Mouse (Mus musculus) kidney, adult 2 months (tissue): ENCODE results near the gene B3galnt2. TPM values are rescaled to one million over a fixed set of nuclear protein-coding genes. Genes with fewer than 3 reads are reported as not detected.

Experiments
- DNase-seq: peaks from one replicate; pipeline ENCODE4 v3.0.0; 2021
- H3K27ac ChIP-seq: fragments of 200-500 bp; 2 replicates; pipeline ENCODE4 v1.5.1; 2012; ENCODE audit warnings: low read depth, low read length, control low read depth, inconsistent platforms; ENCODE audit not compliant: insufficient read depth
- H3K27me3 ChIP-seq: fragments of 200-500 bp; replicated peaks from 2 replicates; pipeline ENCODE4 v1.6.1; 2012; ENCODE audit warnings: mild to moderate bottlenecking, moderate library complexity, low read length, inconsistent platforms; ENCODE audit not compliant: control insufficient read depth, insufficient read depth
- H3K36me3 ChIP-seq: fragments of 200-500 bp; 2 replicates; pipeline ENCODE4 v1.6.1; 2012; ENCODE audit warnings: mild to moderate bottlenecking, moderate library complexity, low read length, inconsistent platforms; ENCODE audit not compliant: control insufficient read depth, insufficient read depth
- H3K4me1 ChIP-seq: fragments of 200-500 bp; 2 replicates; pipeline ENCODE4 v1.6.1; 2011; ENCODE audit warnings: low read length; ENCODE audit not compliant: control insufficient read depth, insufficient read depth
- H3K4me3 ChIP-seq: fragments of 200-500 bp; 2 replicates; pipeline ENCODE4 v1.5.1; 2011; ENCODE audit warnings: mild to moderate bottlenecking, low read depth, low read length, control low read depth; ENCODE audit not compliant: insufficient read depth
- CTCF ChIP-seq: fragments of 200-500 bp; conservative IDR thresholded peaks from 2 replicates; pipeline ENCODE4 v1.5.1; 2011; ENCODE audit warnings: low read depth, mild to moderate bottlenecking, control low read depth, low read length, moderate library complexity, mixed read lengths; ENCODE audit not compliant: insufficient read depth, insufficient read length
- POLR2A ChIP-seq: fragments of 200-500 bp; IDR thresholded peaks from one replicate; pipeline ENCODE4 v1.6.1; 2011; ENCODE audit warnings: low read depth, low read length, control low read depth
- WGBS: fragments of 180-500 bp; shearing (Covaris S2); methylation state at CpG from one replicate; pipeline ENCODE4 v1.1.7; 2018; 5-methylcytosine and 5-hydroxymethylcytosine counted together
- polyA plus RNA-seq: library from polyadenylated mRNA; depleted of rRNA; stranded (reverse); fragments of >200 nt; gene quantifications from 2 replicates; pipeline ENCODE4 v1.2.3, GENCODE M21; 2012; rRNA removed

The B3galnt2 gene
- polyA plus RNA-seq, 1 experiment = 17.4 TPM

DNA sequence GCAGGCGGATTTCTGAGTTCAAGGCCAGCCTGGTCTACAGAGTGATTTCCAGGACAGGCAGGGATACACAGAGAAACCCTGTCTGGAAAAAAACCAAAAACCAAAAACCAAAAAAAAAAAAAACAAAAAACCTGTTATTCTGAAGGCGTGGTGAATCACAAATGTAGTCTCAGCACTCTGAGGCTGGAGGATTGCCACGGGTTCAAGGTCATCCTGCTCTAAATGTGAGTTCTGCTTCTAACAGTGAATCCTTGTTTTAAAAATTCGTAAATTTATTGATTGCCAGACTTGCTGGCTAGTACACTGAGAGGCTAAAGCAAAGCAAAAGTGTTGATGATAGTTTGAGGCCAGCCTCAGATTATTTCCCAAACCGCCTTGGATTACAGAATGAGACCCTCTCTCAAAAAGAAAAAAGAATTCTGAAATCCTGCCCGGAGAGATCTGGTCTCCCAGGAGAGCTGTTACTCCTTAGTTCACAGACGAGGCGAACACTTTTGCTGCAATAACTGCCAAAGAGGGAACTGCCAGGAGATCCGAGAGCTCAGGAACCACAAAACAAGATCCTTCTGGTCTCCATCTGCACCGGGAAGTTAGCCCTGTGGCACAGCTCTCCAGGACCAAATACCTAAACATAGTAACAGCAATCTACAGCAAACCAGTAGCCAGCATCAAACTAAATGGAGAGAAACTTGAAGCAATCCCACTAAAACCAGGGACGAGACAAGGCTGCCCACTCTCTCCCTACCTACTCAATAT, 81.8 kb downstream of the B3galnt2 start:
- peaks cover 6% of the 10 kb centered on the region; the same call in 1 of the 2 replicates for H3K4me1 ChIP-seq
- H3K27ac ChIP-seq = no peak overlapping the region
- no peak for TF ChIP-seq POLR2A
- TF ChIP-seq CTCF = no peak
- WGBS = 82% methylated on average over 11 of the region's 11 CpGs
- no peaks in the 10 kb centered on the region for H3K36me3 ChIP-seq
- no peak for DNase-seq
- no peak overlapping the region for H3K4me3 ChIP-seq
- H3K27me3 ChIP-seq = no peaks in the 10 kb centered on the region

DNA sequence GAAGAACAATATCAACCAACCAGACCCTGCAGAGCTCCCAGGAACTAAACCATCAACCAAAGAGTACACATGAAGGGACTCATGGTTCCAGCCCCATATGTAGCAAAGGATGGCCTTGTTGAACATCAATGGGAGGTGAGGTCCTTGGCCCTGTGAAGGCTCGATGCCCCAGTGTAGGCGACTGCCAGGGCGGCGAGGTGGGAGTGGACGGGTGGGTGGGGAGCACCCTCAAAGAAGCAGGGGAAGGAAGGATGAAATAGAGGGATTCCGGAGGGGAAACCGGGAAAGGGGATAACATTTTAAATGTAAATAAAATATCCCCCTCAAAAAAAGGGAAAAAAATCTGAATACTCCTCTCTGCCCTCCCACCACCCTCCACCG, 84.6 kb downstream of the B3galnt2 start:
- no peaks in the 10 kb centered on the region for H3K27me3 ChIP-seq
- TF ChIP-seq POLR2A (no peak), CTCF (no peak)
- H3K4me1 ChIP-seq = peaks cover 4% of the 10 kb centered on the region; the same call in 1 of the 2 replicates
- H3K27ac ChIP-seq = no peak overlapping the region; the same call in 1 of the 2 replicates
- WGBS = under 1% methylated on average over 8 of the region's 8 CpGs
- H3K36me3 ChIP-seq = no peaks in the 10 kb centered on the region
- DNase-seq = no peak
- H3K4me3 ChIP-seq = peak overlapping the region; percentile 81

DNA sequence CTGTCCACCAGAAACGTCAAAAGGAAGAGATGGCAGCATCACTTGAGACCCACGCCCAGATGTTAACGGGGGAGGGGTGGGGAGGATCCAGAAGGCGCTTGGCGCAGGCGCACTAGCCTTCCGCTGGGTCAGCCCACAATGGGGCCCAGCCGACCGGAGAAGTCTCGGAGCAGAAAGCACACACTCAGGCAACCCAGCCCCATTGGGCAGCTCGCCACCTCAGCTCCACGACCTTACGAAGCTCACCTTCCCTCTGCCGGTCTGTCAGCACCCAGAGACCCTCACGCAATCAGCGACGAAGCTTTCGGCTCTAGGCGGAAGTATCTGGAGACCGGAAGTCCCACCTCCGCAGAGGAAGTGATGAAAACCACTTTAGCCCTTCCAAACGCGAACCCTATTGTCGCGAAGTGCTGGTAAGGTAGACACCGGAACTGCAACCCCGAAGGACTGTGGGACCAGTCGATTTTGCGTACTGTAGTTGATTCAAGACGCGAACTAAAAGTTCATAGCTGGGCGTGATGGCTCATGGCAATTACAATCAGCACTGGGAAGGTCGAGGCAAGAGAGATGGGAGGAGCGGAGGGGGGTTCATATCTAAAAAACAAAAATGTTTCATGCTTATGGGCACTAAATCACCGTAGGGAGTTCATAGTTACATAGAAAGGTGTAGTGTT, 85.2 kb downstream of the B3galnt2 start, which contains the start of gene Tbce:
TSS of gene Tbce (minus strand) at position 347 of the 674 bp plus-strand sequence.
- peak; percentile 95 for DNase-seq
- Histone ChIP-seq H3K27me3 (no peaks in the 10 kb centered on the region), H3K4me1 (peaks cover 4% of the 10 kb centered on the region; the same call in 1 of the 2 replicates), H3K36me3 (no peaks in the 10 kb centered on the region), H3K4me3 (peak within 1 kb of the TSS; percentile 81), H3K27ac (peak within 1 kb of the TSS; percentile 92)
- under 1% methylated on average over 35 of the region's 35 CpGs for WGBS
- TF ChIP-seq POLR2A (no peak), CTCF (peak; percentile 24; the same call in 1 of the 2 replicates)

DNA sequence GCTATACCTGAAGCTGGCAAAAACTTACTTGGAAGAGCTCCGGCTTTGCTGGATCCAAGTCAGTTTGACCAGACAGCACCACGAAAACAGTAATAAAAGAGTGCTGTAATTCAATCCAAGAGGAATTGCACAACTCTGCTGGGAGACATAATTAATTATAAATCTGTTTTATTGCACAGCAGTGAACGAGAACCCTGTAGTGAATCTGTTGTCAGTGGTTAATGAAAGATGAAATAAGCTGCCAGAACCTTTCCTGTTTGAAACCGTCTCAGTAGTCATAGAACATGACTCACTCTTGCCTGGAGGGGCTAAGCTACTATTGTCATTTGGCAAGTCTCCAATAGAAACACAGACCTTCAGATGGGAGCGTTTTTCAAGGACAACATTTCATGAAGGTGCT, 85.9 kb downstream of the B3galnt2 start:
- no peak for TF ChIP-seq POLR2A
- no peak for TF ChIP-seq CTCF
- Histone ChIP-seq H3K27ac (0 out of 2 replicates have a peak overlapping the region, but pooled peaks have one; percentile 2), H3K4me3 (no peak overlapping the region), H3K36me3 (no peaks in the 10 kb centered on the region), H3K4me1 (peaks cover 4% of the 10 kb centered on the region; the same call in 1 of the 2 replicates), H3K27me3 (no peaks in the 10 kb centered on the region)
- WGBS = 3% methylated on average over 5 of the region's 5 CpGs
- peak; percentile 56 for DNase-seq

DNA sequence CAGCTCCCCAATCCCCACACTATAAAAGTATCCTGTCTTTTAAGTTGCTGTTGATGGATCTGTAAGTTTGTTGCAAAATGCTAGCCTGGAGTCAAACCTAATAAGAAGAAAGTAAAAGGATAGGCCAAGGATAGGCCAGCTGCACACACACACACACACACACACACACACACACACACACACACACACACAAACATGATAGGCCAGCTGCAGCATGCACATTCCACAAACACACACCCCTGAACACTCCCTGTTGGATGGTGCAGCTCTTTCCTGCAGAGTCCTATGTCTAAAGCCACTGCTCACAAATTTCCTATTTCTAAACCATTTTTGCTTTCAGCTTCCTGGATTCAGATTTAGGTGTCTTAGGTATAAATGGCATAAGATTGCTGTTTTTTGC, 89.6 kb downstream of the B3galnt2 start:
- Histone ChIP-seq H3K4me3 (no peak overlapping the region), H3K36me3 (peaks cover 2% of the 10 kb centered on the region; the same call in 1 of the 2 replicates)

DNA sequence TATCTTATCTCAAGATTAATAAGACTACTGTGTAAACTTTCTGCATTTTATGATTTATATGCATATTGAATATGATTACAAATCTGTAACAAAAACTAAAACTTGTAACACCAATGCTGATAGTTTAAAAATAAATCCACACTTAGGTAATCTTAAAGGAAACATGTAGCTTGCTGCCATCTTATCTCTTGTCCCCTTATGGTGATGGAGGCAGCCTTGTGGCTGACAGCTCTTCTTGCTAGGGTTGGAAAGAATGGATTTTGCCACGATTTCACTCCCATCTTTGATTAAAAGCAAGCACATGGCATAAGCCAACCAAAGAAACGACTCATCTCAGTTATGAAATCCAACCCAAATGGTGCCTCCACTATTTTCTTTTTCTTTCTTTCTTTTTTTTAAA, 90.3 kb downstream of the B3galnt2 start:
- TF ChIP-seq CTCF (no peak), POLR2A (no peak)
- H3K27ac ChIP-seq = no peak overlapping the region
- peaks cover 2% of the 10 kb centered on the region; the same call in 1 of the 2 replicates for H3K36me3 ChIP-seq
- 87% methylated on average over 2 of the region's 2 CpGs for WGBS
- H3K27me3 ChIP-seq = no peaks in the 10 kb centered on the region
- DNase-seq = no peak
- no peaks in the 10 kb centered on the region; the same call in 1 of the 2 replicates for H3K4me1 ChIP-seq
- H3K4me3 ChIP-seq = no peak overlapping the region

More for the DNA sequence above, 89.6 kb downstream of the B3galnt2 start:
- no peak for TF ChIP-seq POLR2A
- TF ChIP-seq CTCF = no peak
- DNase-seq = no peak
- Histone ChIP-seq H3K27ac (no peak overlapping the region), H3K4me1 (peaks cover under 1% of the 10 kb centered on the region; the same call in 1 of the 2 replicates), H3K27me3 (no peaks in the 10 kb centered on the region)

Other genes starting within 250 kb of the B3galnt2 start
- gene Gng4, start 170.4 kb upstream of the B3galnt2 start, polyA plus RNA-seq = 1.4 and 4.5 TPM in 2 replicates
- 15.1 and 15.3 TPM in 2 replicates for gene Tbce, start 85.2 kb downstream of the B3galnt2 start, polyA plus RNA-seq
- gene Arid4b, start 108.8 kb downstream of the B3galnt2 start, polyA plus RNA-seq = 3.9 and 4.0 TPM in 2 replicates
- gene Ggps1, start 109.0 kb downstream of the B3galnt2 start, polyA plus RNA-seq = 9.9 and 13.8 TPM in 2 replicates